Mouse (Mus musculus) MEL (cell line): ENCODE data around the gene Slc4a7.

Source experiments
- E2F4 ChIP-seq: IDR thresholded peaks from 2 replicates; pipeline ENCODE4 v1.6.1; 2011; ENCODE audit warnings: low read depth, low read length, improper control_type of control experiment, borderline replicate concordance
- EP300 ChIP-seq, 2 experiments: IDR thresholded peaks; 2 replicates each; pipeline ENCODE4 v1.6.1; 2011; ENCODE audit warnings: improper control_type of control experiment in 2 of 2, low read length in 2 of 2, low read depth in 1 of 2, mild to moderate bottlenecking in 1 of 2
- MAX ChIP-seq: IDR thresholded peaks from 2 replicates; pipeline ENCODE4 v1.6.1; 2011; ENCODE audit warnings: low read length, improper control_type of control experiment
- MEF2A ChIP-seq: IDR thresholded peaks from 2 replicates; pipeline ENCODE4 v1.6.1; 2014; ENCODE audit warnings: low read depth, mild to moderate bottlenecking, inconsistent platforms, low read length, improper control_type of control experiment; ENCODE audit not compliant: poor library complexity, insufficient replicate concordance, severe bottlenecking; ENCODE audit errors: extremely low read depth
- TCF12 ChIP-seq: IDR thresholded peaks from 2 replicates; pipeline ENCODE4 v1.6.1; 2014; ENCODE audit warnings: low read depth, mild to moderate bottlenecking, inconsistent platforms, low read length, improper control_type of control experiment, moderate library complexity

- TF ChIP-seq MAX (no peak), EP300 (IDR thresholded peaks at IDR 0.05; ENCODE audit: low read depth in 1 of 2, low read length in 2 of 2) (no peak), E2F4 (no peak), MEF2A (no peak), TCF12 (no peak)
Observed at GRCm38 (mm10) chr14:14837627-14838026, 135.5 kb downstream of the Slc4a7 start.
